Mouse (Mus musculus): Measurements from ENCODE around the gene Dlgap1.

Dlgap1 gene

GRCm38 (mm10) chr17:70754638-70755037, 785.8 kb downstream of the Dlgap1 start:
- no peak for DNase-seq (ENCODE audit: low read depth, low spot score)

- DNase-seq (ENCODE audit: low read depth, low spot score): no peak
Observed at GRCm38 (mm10) chr17:70755039-70755668, 786.3 kb downstream of the Dlgap1 start.

GRCm38 (mm10) chr17:70755669-70756263, 786.9 kb downstream of the Dlgap1 start:
- DNase-seq (ENCODE audit: low read depth, low spot score): no peak

- DNase-seq (ENCODE audit: low read depth, low spot score): no peak
Observed at GRCm38 (mm10) chr17:70762001-70762400, 793.1 kb downstream of the Dlgap1 start.

GRCm38 (mm10) chr17:70762634-70763033, 793.8 kb downstream of the Dlgap1 start:
- no peak for DNase-seq (ENCODE audit: low read depth, low spot score)

- DNase-seq (ENCODE audit: low read depth, low spot score): no peak
Observed at GRCm38 (mm10) chr17:70765337-70765736, 796.5 kb downstream of the Dlgap1 start.

GRCm38 (mm10) chr17:70765976-70766375, 797.1 kb downstream of the Dlgap1 start:
- DNase-seq (ENCODE audit: low read depth, low spot score): no peak

- no peak for DNase-seq (ENCODE audit: low read depth, low spot score)
Observed at GRCm38 (mm10) chr17:70772120-70772899, 803.4 kb downstream of the Dlgap1 start.

GRCm38 (mm10) chr17:70779770-70780169, 810.9 kb downstream of the Dlgap1 start:
- no peak for DNase-seq (ENCODE audit: low read depth, low spot score)

- no peak for DNase-seq (ENCODE audit: low read depth, low spot score)
Observed at GRCm38 (mm10) chr17:70780726-70781689, 812.1 kb downstream of the Dlgap1 start.

GRCm38 (mm10) chr17:70783273-70783672, 814.4 kb downstream of the Dlgap1 start:
- no peak for DNase-seq (ENCODE audit: low read depth, low spot score)

GRCm38 (mm10) chr17:70787366-70787765, 818.5 kb downstream of the Dlgap1 start:
- DNase-seq (ENCODE audit: low read depth, low spot score): no peak

GRCm38 (mm10) chr17:70790801-70791200, 821.9 kb downstream of the Dlgap1 start:
- DNase-seq (ENCODE audit: low read depth, low spot score): no peak

- DNase-seq (ENCODE audit: low read depth, low spot score): no peak
Observed at GRCm38 (mm10) chr17:70791596-70792275, 822.9 kb downstream of the Dlgap1 start.

- DNase-seq (ENCODE audit: low read depth, low spot score): no peak
Observed at GRCm38 (mm10) chr17:70794291-70794690, 825.4 kb downstream of the Dlgap1 start.

GRCm38 (mm10) chr17:70794722-70795121, 825.8 kb downstream of the Dlgap1 start:
- no peak for DNase-seq (ENCODE audit: low read depth, low spot score)

- no peak for DNase-seq (ENCODE audit: low read depth, low spot score)
Observed at GRCm38 (mm10) chr17:70795196-70795595, 826.3 kb downstream of the Dlgap1 start.

GRCm38 (mm10) chr17:70796940-70797772, 828.3 kb downstream of the Dlgap1 start:
- no peak for DNase-seq (ENCODE audit: low read depth, low spot score)

GRCm38 (mm10) chr17:70797773-70798045, 828.8 kb downstream of the Dlgap1 start:
- no peak for DNase-seq (ENCODE audit: low read depth, low spot score)

GRCm38 (mm10) chr17:70799266-70799665, 830.4 kb downstream of the Dlgap1 start:
- no peak for DNase-seq (ENCODE audit: low read depth, low spot score)
